Mouse (Mus musculus): ENCODE measurements around the gene Mif. TPM values are rescaled to one million over a fixed set of nuclear protein-coding genes. Genes with fewer than 3 reads are reported as not detected.
A peak's percentile ranks its signal among the peaks of the same experiment; 100 is the strongest.

Gene Mif
- polyA plus RNA-seq, 1 experiment, result 479 TPM

- WGBS, result 6% methylated on average over 21 of the region's 21 CpGs
Observed at GRCm38 (mm10) chr10:75833456-75834080, 26.5 kb downstream of the Mif start.

DNA sequence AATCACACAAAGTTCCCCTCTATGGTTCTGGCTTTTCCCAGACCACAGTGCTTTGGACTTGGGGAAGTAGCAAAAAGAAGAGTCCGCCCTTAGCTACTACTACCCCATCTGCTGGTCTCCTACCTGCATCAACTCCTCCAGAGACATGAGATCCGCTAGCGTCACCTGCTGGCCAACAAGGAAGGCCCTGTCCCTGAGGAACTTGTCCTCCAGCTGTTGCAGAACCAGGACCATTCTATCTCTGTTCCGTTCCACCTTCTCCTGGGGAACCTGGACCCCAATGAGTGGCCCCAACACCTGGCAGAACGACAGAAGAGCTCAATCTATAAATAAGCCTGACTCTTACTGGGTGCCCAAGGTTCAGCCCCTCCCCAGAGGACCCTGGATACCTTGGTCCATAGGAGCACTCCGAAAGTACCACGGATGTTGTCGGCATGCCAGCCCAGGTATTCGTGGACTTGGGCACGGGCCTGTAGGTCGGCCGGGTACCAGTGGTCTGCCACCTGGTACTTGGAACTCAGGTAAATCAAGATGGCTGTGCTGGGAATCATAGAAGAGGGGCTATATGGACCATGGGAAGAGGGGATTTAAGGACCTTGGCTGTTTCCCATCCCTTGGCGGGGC, 27.7 kb downstream of the Mif start:
- WGBS, result 64% methylated on average over 13 of the region's 13 CpGs
- peak; percentile 97 for TF ChIP-seq CTCF (IDR thresholded peaks at IDR 0.05; ENCODE audit: insufficient read depth, low read length)
- TF ChIP-seq POLR2A (IDR thresholded peaks at IDR 0.05; ENCODE audit: borderline replicate concordance, extremely low read depth, low read depth, low read length), result no peak
- H3K4me3 ChIP-seq (replicated peaks; ENCODE audit: extremely low read depth, low read depth, low read length), result no peak overlapping the region
- peak; percentile 77 for DNase-seq
- H3K4me1 ChIP-seq (ENCODE audit: control insufficient read depth, insufficient read depth, low read length), result peaks cover 6% of the 10 kb centered on the region

More at GRCm38 (mm10) chr10:75833456-75834080, 26.5 kb downstream of the Mif start:
- TF ChIP-seq CTCF (IDR thresholded peaks at IDR 0.05; ENCODE audit: insufficient read depth, low read length), result no peak
- TF ChIP-seq POLR2A (IDR thresholded peaks at IDR 0.05; ENCODE audit: borderline replicate concordance, extremely low read depth, low read depth, low read length), result no peak
- peaks cover 4% of the 10 kb centered on the region for H3K4me1 ChIP-seq (ENCODE audit: control insufficient read depth, insufficient read depth, low read length)
- peak overlapping the region; percentile 69 for H3K4me3 ChIP-seq (replicated peaks; ENCODE audit: extremely low read depth, low read depth, low read length)
- DNase-seq, result peak; percentile 49

DNA sequence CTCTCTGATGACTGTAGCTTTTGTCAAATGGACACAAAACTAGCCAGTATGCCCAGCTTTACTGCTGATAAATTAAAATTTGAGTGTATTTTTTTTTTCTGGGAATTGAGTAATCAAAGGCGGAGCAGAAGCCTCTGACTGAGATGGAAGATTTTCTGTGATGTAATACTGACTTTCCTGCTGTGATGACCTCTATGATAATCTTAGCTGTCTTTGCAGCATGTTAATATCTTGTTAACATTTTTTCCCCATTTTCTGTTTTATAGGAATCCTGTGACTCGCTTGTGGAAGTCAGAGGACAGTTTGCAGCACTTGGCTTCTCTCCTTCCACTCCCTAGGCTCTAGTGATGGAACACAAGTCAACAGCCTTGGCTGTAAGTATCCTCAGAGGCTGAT, 29.8 kb downstream of the Mif start:
- no peak for TF ChIP-seq CTCF (IDR thresholded peaks at IDR 0.05; ENCODE audit: insufficient read depth, low read length)
- no peak for TF ChIP-seq POLR2A (IDR thresholded peaks at IDR 0.05; ENCODE audit: borderline replicate concordance, extremely low read depth, low read depth, low read length)
- WGBS, result 72% methylated on average over 2 of the region's 2 CpGs
- Histone ChIP-seq H3K4me1 (ENCODE audit: control insufficient read depth, insufficient read depth, low read length) (peaks cover 4% of the 10 kb centered on the region; the same call in 1 of the 2 replicates), H3K4me3 (replicated peaks; ENCODE audit: extremely low read depth, low read depth, low read length) (no peak overlapping the region)
- DNase-seq, result no peak

DNA sequence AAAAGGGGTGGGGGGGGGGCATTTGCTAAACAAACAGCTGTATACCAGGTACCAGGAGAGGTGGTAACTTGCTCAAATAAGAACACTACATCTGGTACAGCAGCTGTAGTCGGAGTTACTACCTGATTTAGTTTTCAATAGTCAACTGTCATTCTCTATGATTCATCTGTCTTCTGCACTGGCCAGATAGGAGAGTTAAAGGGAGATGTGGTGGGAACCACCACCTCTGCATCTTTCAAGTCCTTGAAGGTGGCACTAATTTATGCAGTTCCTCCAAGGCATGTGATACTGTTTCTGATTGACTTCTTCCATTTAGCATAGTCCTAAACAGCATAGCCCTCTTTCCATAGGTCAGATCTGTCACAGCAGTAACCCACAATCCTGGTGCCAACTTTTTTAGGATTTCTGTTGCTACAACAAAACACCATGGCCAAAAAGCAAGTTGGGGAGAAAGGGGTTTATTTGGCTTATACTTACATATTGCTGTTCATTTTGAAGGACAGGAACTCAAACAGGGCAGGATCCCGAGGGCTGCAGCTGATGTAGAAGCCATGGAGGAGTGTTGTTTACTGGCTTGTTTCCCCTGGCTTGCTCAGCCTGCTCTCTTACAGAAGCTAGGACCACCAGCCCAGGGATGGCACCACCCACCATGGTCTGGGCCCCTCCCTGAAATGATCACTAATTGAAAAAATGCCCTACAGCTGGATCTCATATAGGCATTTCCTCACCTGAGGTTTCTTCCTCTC, 30.3 kb downstream of the Mif start:
- no peak for TF ChIP-seq POLR2A (IDR thresholded peaks at IDR 0.05; ENCODE audit: borderline replicate concordance, extremely low read depth, low read depth, low read length)
- no peak for TF ChIP-seq CTCF (IDR thresholded peaks at IDR 0.05; ENCODE audit: insufficient read depth, low read length)

DNA sequence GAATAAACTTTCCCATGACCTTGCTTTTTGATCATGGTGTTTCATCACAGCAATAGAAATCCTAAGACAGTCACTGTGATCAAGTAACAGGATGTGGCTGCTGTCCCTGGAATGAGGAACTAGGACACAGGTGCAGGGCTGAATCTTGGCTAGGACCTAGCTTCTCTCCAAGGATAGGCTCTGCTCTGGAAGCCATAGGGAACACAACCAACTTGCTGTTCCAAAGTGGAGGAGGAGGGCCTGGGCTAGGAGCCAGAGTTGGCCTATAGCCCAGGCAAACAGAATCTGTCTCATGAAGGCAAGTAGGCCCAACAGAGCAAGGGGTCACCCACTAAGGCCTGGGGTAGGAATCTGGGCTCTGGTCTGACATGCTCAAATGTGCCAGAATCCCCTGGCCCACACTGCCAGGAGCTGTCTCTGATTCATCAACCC, 31.5 kb downstream of the Mif start:
- Histone ChIP-seq H3K4me1 (ENCODE audit: control insufficient read depth, insufficient read depth, low read length) (0 out of 2 replicates have a peak, but pooled peaks cover 2% of the 10 kb centered on the region), H3K4me3 (replicated peaks; ENCODE audit: extremely low read depth, low read depth, low read length) (no peak overlapping the region)
- no peak for TF ChIP-seq POLR2A (IDR thresholded peaks at IDR 0.05; ENCODE audit: borderline replicate concordance, extremely low read depth, low read depth, low read length)
- TF ChIP-seq CTCF (IDR thresholded peaks at IDR 0.05; ENCODE audit: insufficient read depth, low read length), result no peak
- DNase-seq, result no peak

More for the DNA sequence above, 30.3 kb downstream of the Mif start:
- no peak for DNase-seq
- WGBS, result 63% methylated on average over 2 of the region's 2 CpGs
- Histone ChIP-seq H3K4me3 (replicated peaks; ENCODE audit: extremely low read depth, low read depth, low read length) (no peak overlapping the region), H3K4me1 (ENCODE audit: control insufficient read depth, insufficient read depth, low read length) (peaks cover 2% of the 10 kb centered on the region; the same call in 1 of the 2 replicates)

DNA sequence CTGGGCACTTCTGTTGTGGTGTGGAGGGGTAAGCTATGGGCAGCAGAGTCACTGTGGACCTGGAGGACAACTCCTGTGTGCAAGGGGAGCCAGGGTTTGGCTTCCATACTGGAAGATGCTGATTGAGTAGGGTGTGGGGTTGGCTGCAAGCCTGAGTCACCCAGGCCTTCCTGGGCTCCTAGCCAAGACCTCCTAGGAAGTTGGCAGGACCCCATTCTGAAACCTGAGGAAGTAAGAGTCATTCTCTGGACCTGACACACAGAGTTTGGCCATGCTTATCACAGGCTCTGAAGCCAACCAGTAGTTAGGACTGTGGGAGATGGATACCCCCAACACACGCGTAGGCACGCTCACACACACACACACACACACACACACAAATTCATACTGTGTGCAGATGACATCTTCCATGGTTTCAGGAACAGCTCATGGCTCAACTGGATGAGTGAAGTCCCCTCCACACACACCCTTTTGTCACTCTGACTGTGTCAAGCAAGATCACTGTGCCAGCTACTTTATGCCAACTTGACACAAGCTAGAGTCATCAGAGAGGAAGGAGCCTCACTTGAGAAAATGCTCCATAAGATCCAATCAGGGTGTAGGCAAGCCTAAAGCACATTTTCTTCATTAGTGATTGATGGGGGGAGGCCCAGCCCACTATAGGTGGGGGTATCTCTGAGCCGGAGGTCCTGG, 32.2 kb downstream of the Mif start:
- DNase-seq, result peak; percentile 33

DNA sequence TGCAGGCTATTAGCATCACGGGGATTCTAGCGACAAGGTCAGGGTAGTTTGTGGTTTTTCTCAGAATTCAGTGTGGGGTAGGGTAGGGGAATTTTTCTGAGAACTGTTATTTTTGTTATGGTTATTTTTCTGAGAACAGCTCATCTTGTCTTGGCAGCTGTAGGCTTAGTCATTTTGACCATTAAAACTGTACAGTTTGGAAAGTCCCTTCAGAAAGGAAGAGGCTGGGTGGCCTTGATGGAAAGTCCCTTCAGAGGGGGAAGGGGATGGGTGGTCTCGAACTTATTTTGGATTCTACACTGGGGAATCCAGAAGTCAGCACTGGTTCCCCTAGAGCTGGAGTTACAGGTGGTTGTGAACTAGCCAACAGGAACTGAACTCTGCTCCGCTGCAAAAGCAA, 35.5 kb downstream of the Mif start:
- no peak overlapping the region for H3K4me3 ChIP-seq (replicated peaks; ENCODE audit: extremely low read depth, low read depth, low read length)
- no peak for DNase-seq
- H3K4me1 ChIP-seq (ENCODE audit: control insufficient read depth, insufficient read depth, low read length), result 0 out of 2 replicates have a peak, but pooled peaks cover 2% of the 10 kb centered on the region
- WGBS, result 73% methylated on average over 4 of the region's 4 CpGs
- TF ChIP-seq POLR2A (IDR thresholded peaks at IDR 0.05; ENCODE audit: borderline replicate concordance, extremely low read depth, low read depth, low read length) (no peak), CTCF (IDR thresholded peaks at IDR 0.05; ENCODE audit: insufficient read depth, low read length) (no peak)

More for the DNA sequence above, 32.2 kb downstream of the Mif start:
- 88% methylated on average over 4 of the region's 4 CpGs for WGBS
- Histone ChIP-seq H3K4me3 (replicated peaks; ENCODE audit: extremely low read depth, low read depth, low read length) (no peak overlapping the region), H3K4me1 (ENCODE audit: control insufficient read depth, insufficient read depth, low read length) (0 out of 2 replicates have a peak, but pooled peaks cover 2% of the 10 kb centered on the region)
- TF ChIP-seq POLR2A (IDR thresholded peaks at IDR 0.05; ENCODE audit: borderline replicate concordance, extremely low read depth, low read depth, low read length) (no peak), CTCF (IDR thresholded peaks at IDR 0.05; ENCODE audit: insufficient read depth, low read length) (no peak)

DNA sequence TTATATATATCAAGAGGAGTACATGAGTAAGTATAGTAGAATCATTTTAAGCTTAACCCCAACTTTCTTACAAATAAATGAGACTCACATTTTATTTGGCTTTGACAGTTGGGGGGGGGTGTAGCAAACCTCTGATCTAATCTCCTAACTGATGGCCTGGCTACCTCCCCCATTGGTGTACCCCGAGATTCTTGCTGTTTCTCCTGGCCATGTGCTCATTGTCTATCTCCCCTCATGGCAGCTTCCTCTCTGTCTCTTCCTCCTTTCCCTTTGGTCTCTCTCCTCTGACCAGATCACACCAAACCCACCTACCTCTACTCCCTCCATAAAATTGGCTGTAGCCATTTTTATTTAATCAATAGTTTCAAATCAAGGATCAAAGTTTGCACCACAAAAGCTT, 36.3 kb downstream of the Mif start:
- Histone ChIP-seq H3K4me1 (ENCODE audit: control insufficient read depth, insufficient read depth, low read length) (0 out of 2 replicates have a peak, but pooled peaks cover 2% of the 10 kb centered on the region), H3K4me3 (replicated peaks; ENCODE audit: extremely low read depth, low read depth, low read length) (no peak overlapping the region)
- no peak for DNase-seq
- TF ChIP-seq POLR2A (IDR thresholded peaks at IDR 0.05; ENCODE audit: borderline replicate concordance, extremely low read depth, low read depth, low read length) (no peak), CTCF (IDR thresholded peaks at IDR 0.05; ENCODE audit: insufficient read depth, low read length) (no peak)
- WGBS, result 79% methylated on average over 1 of the region's 1 CpGs

GRCm38 (mm10) chr10:75822443-75822842, 37.6 kb downstream of the Mif start, which contains the start of gene Gstt4:
Gene Gstt4 (minus strand): TSS chr10:75822543.
- H3K4me3 ChIP-seq (replicated peaks; ENCODE audit: extremely low read depth, low read depth, low read length), result no peak within 1 kb of the TSS

More at GRCm38 (mm10) chr10:75822443-75822842, 37.6 kb downstream of the Mif start, which contains the start of gene Gstt4:
- H3K4me1 ChIP-seq (ENCODE audit: control insufficient read depth, insufficient read depth, low read length), result 0 out of 2 replicates have a peak, but pooled peaks cover under 1% of the 10 kb centered on the region
- TF ChIP-seq POLR2A (IDR thresholded peaks at IDR 0.05; ENCODE audit: borderline replicate concordance, extremely low read depth, low read depth, low read length) (no peak), CTCF (IDR thresholded peaks at IDR 0.05; ENCODE audit: insufficient read depth, low read length) (no peak)
- DNase-seq, result no peak
- WGBS, result 90% methylated on average over 2 of the region's 2 CpGs
